Mouse (Mus musculus): Measurements from ENCODE around the gene Trhr2.

The Trhr2 gene

GRCm38 (mm10) chr8:122355642-122356606 is 4.6 kb downstream of the Trhr2 start:
- DNase-seq (ENCODE audit: low read depth) = peak; percentile 81

DNA sequence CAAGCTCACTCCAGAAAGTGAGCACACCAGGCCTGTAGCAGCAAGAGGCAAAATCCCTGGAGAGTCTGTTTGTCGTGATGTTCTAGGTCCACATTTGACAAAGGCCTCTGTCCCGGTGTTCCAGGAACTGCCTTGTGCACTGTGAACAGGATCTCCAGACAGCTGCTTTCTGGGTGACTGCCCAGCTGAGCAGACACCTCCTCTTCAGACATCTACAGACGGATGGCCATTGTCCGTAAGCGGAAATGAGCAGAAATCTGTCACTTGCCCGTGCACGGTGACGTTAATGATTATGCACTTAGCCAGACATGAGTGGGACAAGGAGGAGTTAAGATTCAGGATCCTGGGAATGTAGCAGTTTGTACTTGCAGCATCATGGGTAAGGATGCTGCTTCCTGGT is 6.4 kb downstream of the Trhr2 start:
- DNase-seq (ENCODE audit: low read depth) = no peak

DNA sequence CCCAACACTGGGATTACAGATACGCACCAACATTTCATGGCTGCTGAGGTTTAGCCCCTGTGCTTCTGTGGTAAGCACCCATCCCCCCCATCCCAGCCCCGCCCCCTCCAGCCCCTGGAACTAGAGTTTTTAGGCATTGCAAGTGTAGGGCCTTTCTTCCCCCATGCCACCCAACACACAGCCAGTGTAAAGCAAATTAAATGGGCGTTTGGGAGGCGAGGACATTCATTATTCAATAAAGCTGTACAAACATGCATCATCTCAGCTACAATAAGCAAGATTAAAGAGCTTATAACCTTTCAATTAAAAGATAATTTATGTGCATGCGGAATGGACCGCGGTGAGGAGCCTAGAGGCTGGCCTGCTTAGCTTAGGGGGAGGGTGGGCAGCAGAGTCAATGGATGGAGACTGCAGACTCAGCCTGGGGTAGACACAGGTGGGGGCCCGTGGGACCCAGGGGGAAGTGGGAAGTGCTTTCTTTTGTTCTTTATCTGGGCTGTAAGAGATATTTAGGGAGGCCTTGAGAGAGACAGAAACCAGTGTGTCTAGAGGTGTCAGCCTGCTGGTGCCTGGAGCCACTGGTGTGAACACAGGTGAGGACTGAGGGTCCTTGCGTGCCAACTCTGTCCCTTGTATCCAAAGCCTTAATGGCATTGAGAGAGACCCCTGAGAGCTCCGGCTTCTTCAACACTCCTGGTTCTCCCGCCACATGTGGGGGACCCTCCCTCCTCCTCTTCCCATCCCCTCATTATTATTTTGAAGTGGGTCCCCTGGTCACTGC is 10.0 kb downstream of the Trhr2 start:
- DNase-seq (ENCODE audit: low read depth) = no peak

GRCm38 (mm10) chr8:122349357-122350297 is 10.9 kb downstream of the Trhr2 start:
- DNase-seq (ENCODE audit: low read depth) = no peak

GRCm38 (mm10) chr8:122347811-122348552 is 12.6 kb downstream of the Trhr2 start:
- peak; percentile 96 for DNase-seq (ENCODE audit: low read depth)

DNA sequence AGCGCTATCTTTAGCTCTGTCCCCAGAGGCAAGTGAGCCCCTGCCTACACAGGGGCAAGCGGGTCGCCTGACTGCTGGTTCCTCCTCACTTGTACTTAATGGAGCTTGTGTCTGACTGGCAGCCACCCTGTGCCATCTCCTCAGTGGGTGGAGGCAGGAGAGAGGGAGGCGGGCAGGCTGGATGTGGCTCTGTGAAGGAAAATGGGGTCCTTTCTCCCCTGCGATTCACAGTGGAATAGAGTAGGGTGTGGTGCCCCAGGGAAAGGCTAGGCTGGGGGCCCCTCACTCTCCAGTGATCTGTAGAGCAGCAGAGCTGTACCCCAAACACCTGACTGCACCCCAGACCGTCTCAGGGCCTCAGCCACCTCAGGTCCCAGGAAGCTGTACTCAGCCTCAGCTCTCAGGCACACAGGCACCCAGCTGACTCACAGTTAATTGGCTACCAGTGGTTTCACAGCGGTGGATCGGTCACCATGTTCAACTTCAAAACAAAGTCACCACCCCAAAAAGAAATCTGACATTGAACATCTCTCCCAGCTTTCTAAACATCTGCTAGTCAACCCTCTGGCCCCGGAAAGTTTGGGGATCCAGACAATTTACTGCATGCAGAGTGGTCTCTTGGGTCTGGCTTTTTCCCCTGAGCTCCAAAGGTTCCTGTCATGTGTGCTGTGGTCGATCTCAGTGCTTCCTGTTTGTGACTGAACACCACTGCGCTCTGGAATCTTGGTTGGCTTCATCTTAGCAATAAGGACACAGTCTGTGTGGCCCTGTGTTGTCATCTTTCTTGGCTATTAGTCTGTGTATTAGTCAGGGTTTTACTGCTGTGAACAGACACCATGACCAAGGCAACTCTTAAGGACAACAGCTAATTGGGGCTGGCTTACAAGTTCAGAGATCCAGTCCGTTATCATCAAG is 15.1 kb downstream of the Trhr2 start:
- DNase-seq (ENCODE audit: low read depth) = no peak

- DNase-seq (ENCODE audit: low read depth) = peak; percentile 79
Observed at GRCm38 (mm10) chr8:122344219-122344618, 16.3 kb downstream of the Trhr2 start.

- DNase-seq (ENCODE audit: low read depth) = peak; percentile 81
Observed at GRCm38 (mm10) chr8:122343758-122344157, 16.8 kb downstream of the Trhr2 start.

DNA sequence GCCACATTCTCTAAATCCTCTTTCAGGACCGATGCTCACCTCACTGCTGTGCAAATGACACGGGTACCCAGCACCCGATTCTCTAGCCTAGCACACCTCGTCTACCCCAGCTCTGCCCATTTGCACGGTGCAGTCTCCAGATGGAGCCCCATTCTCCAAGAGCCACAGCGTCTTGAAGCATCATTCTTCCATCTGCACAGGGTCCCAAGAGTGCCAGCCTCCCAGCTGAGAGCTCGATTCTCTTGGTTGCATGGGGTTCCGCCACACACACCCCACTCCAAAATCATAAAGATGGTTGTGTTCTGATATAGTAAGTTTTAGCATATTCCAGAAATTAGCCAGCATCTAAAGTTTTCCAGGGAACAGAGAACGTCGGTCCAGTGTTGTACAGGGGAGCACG is 17.2 kb downstream of the Trhr2 start:
- peak; percentile 25 for DNase-seq (ENCODE audit: low read depth)

DNA sequence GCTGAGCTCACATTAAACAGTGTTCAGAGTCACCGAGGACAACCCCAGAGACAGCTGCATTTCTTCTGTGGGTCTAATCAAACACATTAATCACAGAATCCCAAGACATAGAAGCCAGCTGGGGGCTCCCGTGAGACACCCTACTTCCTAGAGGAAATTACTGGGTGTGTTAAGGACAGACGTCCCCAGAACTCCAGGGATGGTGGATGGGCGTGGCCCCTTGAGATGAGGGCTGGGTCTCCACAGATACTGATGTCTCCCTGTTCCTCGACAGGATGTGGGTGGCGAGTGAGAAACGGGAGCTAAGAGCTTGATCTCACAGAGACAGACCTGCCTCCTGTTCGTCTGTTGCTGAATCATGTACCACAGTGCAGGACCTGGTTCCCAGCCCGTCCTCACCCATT is 17.7 kb downstream of the Trhr2 start:
- peak; percentile 56 for DNase-seq (ENCODE audit: low read depth)

GRCm38 (mm10) chr8:122342362-122342761 is 18.2 kb downstream of the Trhr2 start:
- peak; percentile 77 for DNase-seq (ENCODE audit: low read depth)

GRCm38 (mm10) chr8:122341790-122342189 is 18.8 kb downstream of the Trhr2 start:
- DNase-seq (ENCODE audit: low read depth) = no peak

DNA sequence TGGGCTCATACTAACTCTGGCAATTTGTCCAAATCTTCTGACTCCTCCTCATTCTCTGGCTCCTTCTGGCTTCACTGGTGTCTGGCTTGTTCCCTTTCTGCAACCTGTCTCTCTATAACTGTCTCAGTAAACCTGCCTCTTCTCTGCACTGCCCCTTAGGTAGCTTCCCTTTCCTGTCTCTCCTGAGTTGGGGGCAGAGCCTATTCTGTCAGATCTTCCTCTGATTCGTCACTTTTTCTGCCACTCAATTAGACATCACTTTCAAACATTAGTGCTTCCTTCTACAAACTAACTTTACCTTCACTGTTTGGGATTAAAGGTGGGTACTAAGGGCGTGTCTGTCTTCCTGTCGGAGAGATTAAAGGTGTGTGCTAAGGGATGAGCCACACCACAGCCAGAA is 19.8 kb downstream of the Trhr2 start:
- DNase-seq (ENCODE audit: low read depth) = no peak

DNA sequence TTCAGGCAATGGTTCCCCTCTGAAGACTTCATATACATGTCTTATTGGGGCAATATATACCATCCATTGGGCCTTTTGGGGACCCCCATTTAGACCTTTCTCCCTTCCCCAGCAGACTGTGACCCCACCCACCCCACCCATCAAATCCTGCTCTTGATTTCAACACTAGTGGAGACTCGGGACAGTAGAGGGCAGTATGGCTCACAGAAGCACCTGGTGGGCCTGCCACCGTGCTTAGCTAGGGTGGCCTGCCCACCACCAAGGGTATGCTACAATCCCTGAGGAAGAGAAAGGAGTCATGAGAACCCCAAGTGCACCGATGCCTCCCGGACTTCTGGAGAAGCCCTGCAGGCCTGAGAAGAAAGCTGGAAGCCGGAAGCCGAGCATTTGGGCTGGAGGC is 21.7 kb downstream of the Trhr2 start:
- peak; percentile 56 for DNase-seq (ENCODE audit: low read depth)

DNA sequence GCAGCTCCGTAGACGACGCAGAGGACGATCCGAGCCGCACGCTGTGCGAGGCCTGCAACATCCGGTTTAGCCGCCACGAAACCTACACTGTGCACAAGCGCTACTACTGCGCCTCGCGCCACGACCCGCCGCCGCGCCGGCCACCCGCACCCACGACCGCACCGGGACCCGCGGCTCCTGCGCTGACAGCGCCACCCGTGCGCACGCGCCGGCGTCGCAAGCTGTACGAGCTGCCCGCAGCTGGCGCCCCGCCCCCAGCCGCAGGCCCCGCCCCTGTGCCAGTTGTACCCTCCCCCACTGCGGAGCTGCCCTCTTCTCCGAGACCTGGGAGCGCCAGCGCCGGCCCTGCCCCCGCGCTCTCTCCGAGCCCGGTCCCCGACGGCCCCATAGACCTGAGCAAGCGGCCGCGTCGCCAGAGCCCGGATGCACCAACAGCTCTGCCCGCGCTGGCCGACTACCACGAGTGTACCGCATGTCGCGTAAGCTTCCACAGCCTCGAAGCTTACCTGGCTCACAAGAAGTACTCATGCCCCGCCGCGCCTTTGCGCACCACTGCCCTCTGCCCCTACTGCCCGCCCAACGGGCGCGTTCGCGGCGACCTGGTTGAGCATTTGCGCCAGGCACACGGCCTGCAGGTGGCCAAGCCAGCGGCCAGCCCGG is 24.2 kb downstream of the Trhr2 start:
- DNase-seq (ENCODE audit: low read depth) = no peak

DNA sequence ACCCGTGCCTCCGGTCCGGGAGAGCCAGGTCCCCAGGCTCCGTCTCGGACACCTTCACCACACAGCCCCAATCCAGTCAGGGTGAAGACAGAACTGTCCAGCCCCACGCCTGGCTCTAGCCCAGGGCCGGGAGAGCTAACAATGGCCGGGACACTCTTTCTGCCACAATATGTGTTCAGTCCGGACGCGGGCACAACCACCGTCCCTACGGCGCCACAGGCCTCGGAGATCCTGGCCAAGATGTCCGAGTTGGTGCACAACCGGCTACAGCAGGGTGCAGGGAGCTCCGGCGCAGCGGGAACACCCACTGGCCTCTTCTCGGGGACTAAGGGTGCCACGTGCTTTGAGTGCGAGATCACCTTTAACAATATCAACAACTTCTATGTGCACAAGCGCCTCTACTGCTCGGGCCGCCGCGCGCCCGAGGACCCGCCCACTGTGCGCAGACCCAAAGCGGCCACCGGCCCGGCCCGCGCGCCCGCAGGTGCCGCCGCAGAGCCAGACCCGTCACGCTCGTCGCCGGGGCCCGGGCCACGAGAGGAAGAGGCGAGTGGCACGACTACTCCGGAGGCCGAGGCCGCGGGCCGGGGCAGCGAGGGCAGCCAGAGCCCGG is 24.8 kb downstream of the Trhr2 start:
- no peak for DNase-seq (ENCODE audit: low read depth)

GRCm38 (mm10) chr8:122334791-122335490 is 25.6 kb downstream of the Trhr2 start:
- no peak for DNase-seq (ENCODE audit: low read depth)

DNA sequence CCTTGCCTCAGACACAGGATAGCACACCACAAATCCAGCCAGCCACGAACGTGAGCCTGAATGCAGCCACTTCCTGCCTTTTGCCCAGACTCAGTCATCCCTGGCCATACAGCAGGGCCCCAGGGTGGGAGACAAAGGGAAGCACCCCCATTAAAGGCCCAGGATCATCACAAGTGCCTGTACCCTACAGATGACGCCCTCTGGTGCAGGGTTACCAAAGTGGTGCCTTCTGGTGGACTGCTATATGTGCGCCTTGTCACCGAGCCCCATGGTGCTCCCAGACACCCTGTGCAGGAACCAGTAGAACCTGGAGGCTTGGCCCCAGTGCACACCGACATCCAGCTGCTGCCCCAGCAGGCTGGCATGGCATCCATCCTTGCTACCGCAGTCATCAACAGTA is 27.0 kb downstream of the Trhr2 start:
- no peak for DNase-seq (ENCODE audit: low read depth)
